Mouse (Mus musculus) midbrain, embryonic 15.5 days (tissue): ENCODE measurements at regions not wholly inside any gene's neighbourhood (a gene's known extent, or its start where the extent isn't known, plus 50 kb on each side); places are given as distances from the start of the nearest gene placed in this dataset.
"Not testable (repeated sequence)": the region's sequence is repeated elsewhere in the genome, so short reads cannot be mapped to it uniquely, and the experiment has no call there.

ENCODE experiments used
- ATAC-seq: fragments of 200-750 bp; cut with Nextera tagmentation; replicated peaks from 2 replicates; pipeline ENCODE4 v1.8.0; 2017; ENCODE audit warnings: moderate TSS enrichment
- H3K27ac ChIP-seq: fragments of 300-500 bp; sonication (generic); 2 replicates; pipeline ENCODE4 v1.5.1; 2015; ENCODE audit warnings: mild to moderate bottlenecking, inconsistent platforms
- H3K27me3 ChIP-seq: fragments of 300-500 bp; sonication (generic); replicated peaks from 2 replicates; pipeline ENCODE4 v1.6.1; 2015; ENCODE audit warnings: inconsistent platforms
- H3K36me3 ChIP-seq: fragments of 300-500 bp; sonication (generic); replicated peaks from 2 replicates; pipeline ENCODE4 v1.6.1; 2015; ENCODE audit warnings: inconsistent platforms
- H3K4me1 ChIP-seq: fragments of 300-500 bp; sonication (generic); 2 replicates; pipeline ENCODE4 v1.6.1; 2015; ENCODE audit warnings: inconsistent platforms
- H3K4me2 ChIP-seq: fragments of 300-500 bp; sonication (generic); 2 replicates; pipeline ENCODE4 v1.6.1; 2015; ENCODE audit warnings: inconsistent platforms, mild to moderate bottlenecking, moderate library complexity
- H3K4me3 ChIP-seq: fragments of 300-500 bp; sonication (generic); 2 replicates; pipeline ENCODE4 v1.5.1; 2015; ENCODE audit warnings: mild to moderate bottlenecking, inconsistent platforms
- H3K9ac ChIP-seq: fragments of 300-500 bp; sonication (generic); 2 replicates; pipeline ENCODE4 v1.6.1; 2015; ENCODE audit warnings: mild to moderate bottlenecking, inconsistent platforms
- H3K9me3 ChIP-seq: fragments of 300-500 bp; sonication (generic); 2 replicates; pipeline ENCODE4 v1.6.1; 2016; ENCODE audit warnings: inconsistent platforms
- WGBS: fragments of 180-500 bp; shearing (Covaris S2); methylation state at CpG from one replicate; pipeline ENCODE4 v1.1.7; 2015; ENCODE audit warnings: mixed read lengths; 5-methylcytosine and 5-hydroxymethylcytosine counted together

DNA sequence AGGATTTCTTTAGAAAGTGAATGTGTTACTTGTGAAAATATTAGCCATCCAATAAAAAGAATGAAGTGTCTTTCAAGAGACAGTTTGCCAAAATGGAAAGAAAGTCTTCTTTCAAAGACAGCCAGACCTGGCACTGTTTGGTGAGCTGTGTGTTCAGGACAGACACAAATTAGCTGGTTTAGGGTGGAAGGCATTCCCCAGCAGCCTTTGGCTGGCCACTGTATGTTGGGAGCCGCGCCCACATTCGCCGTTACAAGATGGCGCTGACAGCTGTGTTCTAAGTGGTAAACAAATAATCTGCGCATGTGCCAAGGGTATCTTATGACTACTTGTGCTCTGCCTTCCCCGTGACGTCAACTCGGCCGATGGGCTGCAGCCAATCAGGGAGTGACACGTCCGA lies 121.3 kb upstream of the Gm21897 start:
- not testable (repeated sequence) for H3K9me3 ChIP-seq, H3K9ac ChIP-seq, ATAC-seq, H3K27me3 ChIP-seq, H3K36me3 ChIP-seq, H3K4me2 ChIP-seq, H3K27ac ChIP-seq, H3K4me1 ChIP-seq, H3K4me3 ChIP-seq
- 95% methylated on average over 8 of the region's 12 CpGs for WGBS

GRCm38 (mm10) chr16:15196855-15197254 lies 120.4 kb upstream of the Gm21897 start:
- Histone ChIP-seq H3K27ac (no peak overlapping the region), H3K36me3 (no peaks in the 10 kb centered on the region), H3K9me3 (no peaks in the 10 kb centered on the region), H3K9ac (no peak overlapping the region), H3K4me2 (no peak overlapping the region), H3K4me1 (no peaks in the 10 kb centered on the region), H3K4me3 (no peak overlapping the region), H3K27me3 (no peaks in the 10 kb centered on the region)
- ATAC-seq = no peak

DNA sequence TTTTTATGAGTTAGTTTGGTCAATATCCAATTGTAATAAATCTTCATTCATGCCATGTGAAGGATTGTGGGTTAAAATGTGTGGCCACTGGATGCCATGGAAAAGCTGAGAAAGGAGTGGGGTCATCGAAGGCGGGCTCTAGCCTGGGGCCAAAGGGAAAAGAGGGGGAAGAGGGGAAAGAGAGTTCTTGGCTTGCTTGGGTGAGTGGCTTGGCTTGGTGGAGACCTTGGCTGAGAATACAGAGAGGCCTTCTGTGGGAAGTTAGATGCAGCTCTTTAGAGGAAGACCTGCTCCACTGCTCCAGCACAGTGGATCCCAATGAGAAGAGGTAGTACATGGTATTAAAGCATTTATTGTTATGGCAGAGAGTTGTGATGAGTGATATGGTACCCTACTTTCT lies 101.3 kb upstream of the Gm21897 start:
- no peak overlapping the region for H3K4me3 ChIP-seq
- no peaks in the 10 kb centered on the region for H3K9me3 ChIP-seq
- H3K4me2 ChIP-seq = no peak overlapping the region
- no peaks in the 10 kb centered on the region for H3K36me3 ChIP-seq
- H3K27ac ChIP-seq = no peak overlapping the region
- no peaks in the 10 kb centered on the region for H3K27me3 ChIP-seq
- H3K4me1 ChIP-seq = no peaks in the 10 kb centered on the region
- WGBS = 96% methylated on average over 2 of the region's 2 CpGs
- no peak for ATAC-seq
- H3K9ac ChIP-seq = no peak overlapping the region

DNA sequence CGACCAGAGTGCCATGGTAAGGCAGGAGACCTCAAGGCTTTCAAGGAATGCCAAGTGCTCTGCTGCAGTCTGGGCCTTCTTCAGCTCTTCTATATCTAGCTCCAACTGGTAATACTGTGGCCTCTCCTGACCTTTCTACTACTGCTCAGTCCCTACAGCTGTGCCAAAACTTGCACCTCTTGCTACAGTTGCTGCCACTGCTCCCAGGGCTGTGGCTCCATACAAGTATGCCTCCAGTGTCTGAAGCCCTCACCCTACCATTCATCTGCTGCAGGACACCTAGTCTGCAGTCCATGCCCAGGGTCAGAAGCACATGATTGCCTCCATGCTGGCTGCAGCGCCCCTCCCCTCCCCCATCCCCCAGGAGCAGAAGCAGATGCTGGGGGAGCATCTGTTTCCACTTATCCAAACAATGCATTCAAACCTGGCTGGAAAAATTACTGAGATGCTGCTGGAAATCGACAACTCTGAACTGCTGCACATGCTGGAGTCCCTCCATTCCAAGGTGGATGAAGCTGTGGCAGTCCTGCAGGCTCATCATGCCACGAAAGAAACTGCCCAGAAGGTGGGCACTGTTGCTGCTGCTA lies 96.2 kb upstream of the Gm21897 start:
- Histone ChIP-seq H3K4me2 (no peak overlapping the region), H3K4me3 (no peak overlapping the region), H3K4me1 (no peaks in the 10 kb centered on the region), H3K9ac (no peak overlapping the region), H3K36me3 (no peaks in the 10 kb centered on the region), H3K27me3 (no peaks in the 10 kb centered on the region), H3K27ac (no peak overlapping the region), H3K9me3 (no peaks in the 10 kb centered on the region)
- ATAC-seq = no peak
- WGBS = 74% methylated on average over 4 of the region's 4 CpGs

GRCm38 (mm10) chr16:15237836-15238235 lies 79.4 kb upstream of the Gm21897 start:
- no peak overlapping the region for H3K4me2 ChIP-seq
- H3K4me3 ChIP-seq = no peak overlapping the region
- no peaks in the 10 kb centered on the region for H3K36me3 ChIP-seq
- no peaks in the 10 kb centered on the region for H3K9me3 ChIP-seq
- ATAC-seq = no peak
- H3K9ac ChIP-seq = no peak overlapping the region
- H3K27ac ChIP-seq = no peak overlapping the region
- no peaks in the 10 kb centered on the region for H3K4me1 ChIP-seq
- H3K27me3 ChIP-seq = no peaks in the 10 kb centered on the region

DNA sequence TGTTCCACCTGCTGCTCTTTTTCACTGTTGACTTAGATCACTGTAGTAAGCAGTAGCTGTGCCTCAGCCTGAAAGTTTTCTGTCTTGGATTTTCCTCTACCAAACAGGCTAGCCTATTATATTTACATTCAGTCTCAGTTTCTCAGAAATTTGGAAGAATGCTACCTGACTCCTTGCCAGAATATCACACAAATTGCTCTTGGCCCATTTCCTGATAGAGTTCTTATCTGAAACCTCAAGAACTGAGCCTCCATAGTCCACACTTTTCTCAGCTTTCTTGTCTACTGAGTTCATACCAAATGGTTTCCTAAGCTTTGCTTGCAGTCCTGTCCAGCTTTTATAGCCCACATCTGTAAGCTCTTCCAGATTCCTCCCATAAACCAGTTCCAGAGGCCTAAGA lies 78.8 kb upstream of the Gm21897 start:
- Histone ChIP-seq H3K9me3 (no peaks in the 10 kb centered on the region), H3K4me3 (no peak overlapping the region), H3K27ac (no peak overlapping the region), H3K4me2 (no peak overlapping the region), H3K4me1 (no peaks in the 10 kb centered on the region), H3K9ac (no peak overlapping the region), H3K27me3 (no peaks in the 10 kb centered on the region), H3K36me3 (no peaks in the 10 kb centered on the region)
- no peak for ATAC-seq

DNA sequence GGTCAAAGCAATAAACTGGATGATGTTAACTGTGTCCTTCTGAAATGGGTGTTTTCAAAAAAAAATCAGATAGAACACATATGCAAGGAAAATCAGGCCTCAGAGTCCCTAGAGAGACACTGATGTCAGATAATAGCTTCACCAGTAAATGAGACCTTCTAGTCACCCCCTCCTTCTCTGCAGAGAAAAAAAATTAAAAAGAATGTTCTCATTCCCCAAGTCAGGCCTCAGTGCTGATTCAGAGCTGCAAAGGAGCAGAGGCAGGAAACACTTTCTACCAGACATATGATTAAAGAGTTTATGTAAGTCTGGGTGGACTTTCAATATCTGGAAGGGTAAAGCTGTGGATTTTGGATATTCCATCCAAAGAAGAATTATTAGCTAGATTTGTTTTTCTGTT lies 67.1 kb upstream of the Gm21897 start:
- no peak for ATAC-seq
- H3K4me3 ChIP-seq = no peak overlapping the region
- no peak overlapping the region for H3K4me2 ChIP-seq
- no peak overlapping the region for H3K27ac ChIP-seq
- H3K9me3 ChIP-seq = no peaks in the 10 kb centered on the region
- no peak overlapping the region for H3K9ac ChIP-seq
- H3K36me3 ChIP-seq = no peaks in the 10 kb centered on the region
- H3K4me1 ChIP-seq = no peaks in the 10 kb centered on the region
- no peaks in the 10 kb centered on the region for H3K27me3 ChIP-seq

DNA sequence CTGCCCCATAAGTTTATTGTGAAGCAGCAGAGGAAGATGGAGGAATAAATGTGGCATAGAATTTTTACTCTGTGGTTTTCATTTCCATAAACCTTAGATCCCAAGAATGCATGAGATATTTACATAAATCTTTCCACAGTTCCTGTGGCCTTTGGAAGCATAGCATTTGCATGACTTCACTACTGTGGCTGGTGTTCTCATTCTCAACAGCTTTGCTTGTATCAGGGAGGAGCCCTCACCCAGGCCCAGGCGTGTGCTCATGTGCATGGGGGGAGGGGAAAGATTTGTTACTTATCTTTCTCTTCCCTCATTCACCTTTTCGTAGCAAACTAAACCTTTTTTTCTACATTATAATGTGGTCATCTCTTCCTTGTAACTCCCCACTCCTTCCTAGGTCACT lies 65.6 kb upstream of the Gm21897 start:
- H3K9ac ChIP-seq = no peak overlapping the region
- no peak for ATAC-seq
- H3K27ac ChIP-seq = no peak overlapping the region
- WGBS = 78% methylated on average over 2 of the region's 2 CpGs
- no peaks in the 10 kb centered on the region for H3K36me3 ChIP-seq
- no peaks in the 10 kb centered on the region for H3K27me3 ChIP-seq
- no peaks in the 10 kb centered on the region for H3K9me3 ChIP-seq
- H3K4me2 ChIP-seq = no peak overlapping the region
- no peaks in the 10 kb centered on the region for H3K4me1 ChIP-seq
- H3K4me3 ChIP-seq = no peak overlapping the region

DNA sequence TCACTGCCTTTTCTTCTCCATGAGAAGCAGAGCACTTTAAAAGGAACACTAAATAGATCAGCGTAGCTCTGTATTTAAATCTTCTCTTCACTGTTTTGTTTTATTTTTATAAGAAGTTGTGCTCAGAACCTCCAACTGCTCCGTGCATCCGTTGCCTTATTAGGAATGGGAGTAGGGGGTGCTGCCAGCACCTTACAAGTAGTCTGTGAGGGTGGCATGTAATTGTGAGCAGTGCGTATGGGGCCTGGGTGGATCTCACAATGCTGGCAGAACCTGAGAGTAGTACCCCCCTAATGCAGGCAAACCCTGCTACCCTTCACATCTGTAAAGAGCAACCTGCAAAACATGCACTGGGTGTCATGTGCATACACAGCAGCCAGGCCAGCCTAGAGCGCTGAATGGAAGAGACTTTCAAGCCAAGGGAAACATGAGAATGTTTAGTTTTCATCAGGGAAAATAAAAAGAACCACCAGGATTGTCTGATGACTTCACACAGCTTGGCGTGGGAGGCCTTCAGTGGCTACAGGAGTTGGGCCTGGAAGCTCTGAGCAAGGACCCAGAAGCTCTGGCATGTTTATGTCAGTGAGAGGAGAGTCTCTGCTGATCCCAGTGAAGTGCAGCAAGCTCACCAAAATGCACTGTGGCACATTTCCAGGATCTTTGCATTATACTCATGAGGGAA lies 64.5 kb upstream of the Gm21897 start:
- ATAC-seq = no peak
- 89% methylated on average over 6 of the region's 6 CpGs for WGBS
- H3K4me3 ChIP-seq = no peak overlapping the region

DNA sequence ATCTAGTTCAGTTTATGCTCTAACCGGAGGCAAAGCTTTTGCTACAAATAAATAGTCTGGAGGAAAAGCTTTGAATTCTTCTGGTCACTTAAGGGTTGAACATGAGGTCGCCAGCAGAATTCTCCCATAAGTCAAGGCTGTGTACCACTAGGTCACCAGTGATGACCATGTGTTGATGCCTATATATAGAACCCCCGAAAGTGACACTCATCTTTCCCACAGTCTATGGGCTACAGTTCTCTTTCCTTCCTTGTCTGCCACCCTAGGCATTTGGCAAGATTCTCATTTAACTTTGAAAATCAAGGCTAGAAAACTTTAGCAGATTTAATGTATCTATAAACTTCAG lies 63.9 kb upstream of the Gm21897 start:
- WGBS = 82% methylated on average over 3 of the region's 3 CpGs
- H3K4me1 ChIP-seq = no peaks in the 10 kb centered on the region
- H3K36me3 ChIP-seq = no peaks in the 10 kb centered on the region
- no peaks in the 10 kb centered on the region for H3K27me3 ChIP-seq
- H3K9ac ChIP-seq = no peak overlapping the region
- no peak overlapping the region for H3K27ac ChIP-seq
- no peak overlapping the region for H3K4me2 ChIP-seq
- H3K4me3 ChIP-seq = no peak overlapping the region
- ATAC-seq = no peak
- H3K9me3 ChIP-seq = no peaks in the 10 kb centered on the region

More for the DNA sequence above, 64.5 kb upstream of the Gm21897 start:
- no peaks in the 10 kb centered on the region for H3K27me3 ChIP-seq
- H3K9me3 ChIP-seq = no peaks in the 10 kb centered on the region
- H3K27ac ChIP-seq = no peak overlapping the region
- H3K4me1 ChIP-seq = no peaks in the 10 kb centered on the region
- no peak overlapping the region for H3K4me2 ChIP-seq
- no peaks in the 10 kb centered on the region for H3K36me3 ChIP-seq
- no peak overlapping the region for H3K9ac ChIP-seq

DNA sequence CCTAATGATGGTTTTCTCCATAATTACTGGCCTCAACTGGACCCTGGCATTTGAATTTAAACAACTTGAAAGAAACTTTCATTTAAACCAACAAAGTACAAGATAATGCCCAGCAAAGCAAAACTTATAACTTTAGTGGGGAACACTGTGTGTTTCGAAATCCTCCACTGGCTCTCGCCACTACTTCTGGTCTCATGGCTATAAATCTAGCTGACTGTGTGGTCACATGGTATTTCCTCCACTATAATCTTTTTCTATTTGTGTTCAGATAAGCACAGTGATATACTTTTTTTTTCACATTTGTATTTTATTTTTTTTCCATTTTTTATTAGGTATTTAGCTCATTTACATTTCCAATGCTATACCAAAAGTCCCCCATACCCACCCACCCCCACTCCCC lies 62.6 kb upstream of the Gm21897 start:
- Histone ChIP-seq H3K36me3 (no peaks in the 10 kb centered on the region), H3K27me3 (no peaks in the 10 kb centered on the region), H3K4me1 (no peaks in the 10 kb centered on the region), H3K9me3 (no peaks in the 10 kb centered on the region), H3K4me3 (no peak overlapping the region), H3K4me2 (no peak overlapping the region), H3K27ac (no peak overlapping the region), H3K9ac (no peak overlapping the region)
- ATAC-seq = no peak
- 97% methylated on average over 2 of the region's 2 CpGs for WGBS

DNA sequence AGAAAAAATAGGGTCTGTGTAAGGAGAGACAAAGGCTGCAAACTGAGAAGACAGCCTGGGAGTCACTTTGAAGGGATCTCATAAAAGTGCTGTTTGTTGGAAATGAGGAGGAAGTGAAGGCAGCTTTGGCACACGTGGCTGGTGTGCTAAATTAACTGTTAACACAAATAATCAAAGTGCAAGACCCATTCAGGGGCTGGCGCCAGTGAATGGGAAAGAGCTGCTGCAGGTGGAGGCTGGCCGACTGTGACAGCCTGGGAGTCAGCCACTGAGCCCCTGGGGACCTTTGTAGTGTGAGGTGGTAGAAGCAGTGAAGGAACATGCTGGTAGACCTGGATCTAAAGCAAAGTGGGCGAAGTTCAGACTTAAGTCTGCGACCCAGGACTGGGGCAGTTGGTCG lies 57.8 kb upstream of the Gm21897 start:
- Histone ChIP-seq H3K9me3 (no peaks in the 10 kb centered on the region), H3K4me3 (no peak overlapping the region), H3K36me3 (no peaks in the 10 kb centered on the region), H3K27me3 (no peaks in the 10 kb centered on the region), H3K4me2 (no peak overlapping the region), H3K4me1 (no peaks in the 10 kb centered on the region), H3K9ac (no peak overlapping the region), H3K27ac (no peak overlapping the region)
- no peak for ATAC-seq
- 64% methylated on average over 6 of the region's 6 CpGs for WGBS

GRCm38 (mm10) chr16:15260069-15260468 lies 57.2 kb upstream of the Gm21897 start:
- WGBS = 85% methylated on average over 4 of the region's 4 CpGs
- Histone ChIP-seq H3K4me1 (no peaks in the 10 kb centered on the region), H3K36me3 (no peaks in the 10 kb centered on the region), H3K9me3 (no peaks in the 10 kb centered on the region), H3K4me3 (no peak overlapping the region), H3K27me3 (no peaks in the 10 kb centered on the region), H3K9ac (no peak overlapping the region), H3K4me2 (no peak overlapping the region), H3K27ac (no peak overlapping the region)
- ATAC-seq = no peak
